Mouse (Mus musculus) embryonic facial prominence, embryonic 12.5 days (tissue): ENCODE data around the gene Fancd2. TPM values are rescaled to one million over a fixed set of nuclear protein-coding genes. Genes with fewer than 3 reads are reported as not detected.
A peak's percentile ranks its signal among the peaks of the same experiment; 100 is the strongest.

Experiments
- ATAC-seq: fragments of 200-750 bp; cut with Nextera tagmentation; 2 replicates; pipeline ENCODE4 v1.8.0; 2017; ENCODE audit not compliant: insufficient number of reproducible peaks, insufficient read depth, low FRiP score, low TSS enrichment
- H3K27ac ChIP-seq: fragments of 300-500 bp; sonication (generic); 2 replicates; pipeline ENCODE4 v1.5.1; 2016; ENCODE audit warnings: mild to moderate bottlenecking
- H3K27me3 ChIP-seq: fragments of 300-500 bp; sonication (generic); 2 replicates; pipeline ENCODE4 v1.6.1; 2016; ENCODE audit warnings: mild to moderate bottlenecking, moderate library complexity
- H3K36me3 ChIP-seq: fragments of 300-500 bp; sonication (generic); 2 replicates; pipeline ENCODE4 v1.6.1; 2016; ENCODE audit warnings: mild to moderate bottlenecking
- H3K4me1 ChIP-seq: fragments of 300-500 bp; sonication (generic); 2 replicates; pipeline ENCODE4 v1.6.1; 2016
- H3K4me2 ChIP-seq: fragments of 300-500 bp; sonication (generic); replicated peaks from 2 replicates; pipeline ENCODE4 v1.6.1; 2016; ENCODE audit warnings: mild to moderate bottlenecking, moderate library complexity
- H3K4me3 ChIP-seq: fragments of 300-500 bp; sonication (generic); 2 replicates; pipeline ENCODE4 v1.5.1; 2016; ENCODE audit warnings: mild to moderate bottlenecking
- H3K9ac ChIP-seq: fragments of 300-500 bp; sonication (generic); 2 replicates; pipeline ENCODE4 v1.6.1; 2016; ENCODE audit warnings: mild to moderate bottlenecking, moderate library complexity
- H3K9me3 ChIP-seq: fragments of 300-500 bp; sonication (generic); 2 replicates; pipeline ENCODE4 v1.6.1; 2016; ENCODE audit warnings: mild to moderate bottlenecking, moderate library complexity
- WGBS: fragments of 180-500 bp; shearing (Covaris S2); methylation state at CpG from one replicate; pipeline ENCODE4 v1.1.7; 2016; 5-methylcytosine and 5-hydroxymethylcytosine counted together
- polyA plus RNA-seq: library from polyadenylated mRNA; unstranded; fragments of >200 nt; fragmentation: Nextera tagmentation; extraction: Ambion mirVana; gene quantifications from 2 replicates; pipeline ENCODE4 v1.2.1, GENCODE M21; 2016

Fancd2 gene
- polyA plus RNA-seq, 1 experiment from 2014 or later, result 13.4 TPM

GRCm38 (mm10) chr6:113501388-113502084 lies 29.9 kb upstream of the Fancd2 start, which contains the start of gene Prrt3:
Gene Prrt3, minus strand, starts transcription at chr6:113501931.
- Histone ChIP-seq H3K4me3 (peak within 1 kb of the TSS; percentile 52), H3K27me3 (peaks cover 16% of the 10 kb centered on the region), H3K27ac (no peak within 1 kb of the TSS), H3K4me1 (no peaks in the 10 kb centered on the region; the same call in 1 of the 2 replicates), H3K36me3 (no peaks in the 10 kb centered on the region), H3K4me2 (peak within 1 kb of the TSS; percentile 58), H3K9ac (peak within 1 kb of the TSS; percentile 57), H3K9me3 (no peaks in the 10 kb centered on the region)
- peak; percentile 37 for ATAC-seq
- 1% methylated on average over 32 of the region's 32 CpGs for WGBS

GRCm38 (mm10) chr6:113502801-113503200 lies 28.7 kb upstream of the Fancd2 start:
- H3K9me3 ChIP-seq, result no peaks in the 10 kb centered on the region
- no peaks in the 10 kb centered on the region for H3K36me3 ChIP-seq
- no peak overlapping the region for H3K27ac ChIP-seq
- WGBS, result 79% methylated on average over 2 of the region's 2 CpGs
- ATAC-seq, result no peak
- H3K4me3 ChIP-seq, result no peak overlapping the region
- no peak overlapping the region for H3K9ac ChIP-seq
- H3K4me2 ChIP-seq, result no peak overlapping the region
- H3K4me1 ChIP-seq, result no peaks in the 10 kb centered on the region; the same call in 1 of the 2 replicates
- peaks cover 12% of the 10 kb centered on the region for H3K27me3 ChIP-seq

GRCm38 (mm10) chr6:113505689-113506088 lies 25.8 kb upstream of the Fancd2 start:
- Histone ChIP-seq H3K27me3 (peaks cover 8% of the 10 kb centered on the region), H3K4me3 (no peak overlapping the region), H3K9me3 (no peaks in the 10 kb centered on the region), H3K27ac (no peak overlapping the region), H3K4me1 (no peaks in the 10 kb centered on the region; the same call in 1 of the 2 replicates), H3K36me3 (no peaks in the 10 kb centered on the region), H3K9ac (no peak overlapping the region), H3K4me2 (no peak overlapping the region)
- ATAC-seq, result no peak
- 76% methylated on average over 1 of the region's 1 CpGs for WGBS

GRCm38 (mm10) chr6:113507130-113507529 lies 24.4 kb upstream of the Fancd2 start:
- H3K36me3 ChIP-seq, result no peaks in the 10 kb centered on the region
- H3K4me2 ChIP-seq, result no peak overlapping the region
- ATAC-seq, result no peak
- no peaks in the 10 kb centered on the region for H3K9me3 ChIP-seq
- no peaks in the 10 kb centered on the region for H3K4me1 ChIP-seq
- no peak overlapping the region for H3K9ac ChIP-seq
- H3K27ac ChIP-seq, result no peak overlapping the region
- no peak overlapping the region for H3K4me3 ChIP-seq
- no peaks in the 10 kb centered on the region; the same call in 1 of the 2 replicates for H3K27me3 ChIP-seq

GRCm38 (mm10) chr6:113508272-113508946 lies 23.1 kb upstream of the Fancd2 start:
- no peak for ATAC-seq
- 58% methylated on average over 7 of the region's 7 CpGs for WGBS

GRCm38 (mm10) chr6:113508947-113509280 lies 22.6 kb upstream of the Fancd2 start:
- 43% methylated on average over 5 of the region's 5 CpGs for WGBS
- no peaks in the 10 kb centered on the region for H3K9me3 ChIP-seq
- no peak overlapping the region for H3K4me3 ChIP-seq
- H3K4me2 ChIP-seq, result no peak overlapping the region
- H3K4me1 ChIP-seq, result no peaks in the 10 kb centered on the region
- no peak overlapping the region; the same call in 1 of the 2 replicates for H3K27ac ChIP-seq
- H3K36me3 ChIP-seq, result peaks cover 9% of the 10 kb centered on the region
- no peak overlapping the region for H3K9ac ChIP-seq
- ATAC-seq, result no peak
- no peaks in the 10 kb centered on the region for H3K27me3 ChIP-seq

More at GRCm38 (mm10) chr6:113508272-113508946, 23.1 kb upstream of the Fancd2 start:
- Histone ChIP-seq H3K4me3 (no peak overlapping the region), H3K27ac (no peak overlapping the region; the same call in 1 of the 2 replicates), H3K27me3 (no peaks in the 10 kb centered on the region), H3K9me3 (no peaks in the 10 kb centered on the region), H3K36me3 (peaks cover 4% of the 10 kb centered on the region; the same call in 1 of the 2 replicates), H3K4me1 (no peaks in the 10 kb centered on the region), H3K4me2 (no peak overlapping the region), H3K9ac (no peak overlapping the region)

- 95% methylated on average over 6 of the region's 6 CpGs for WGBS
- peaks cover 59% of the 10 kb centered on the region for H3K36me3 ChIP-seq
- ATAC-seq, result no peak
Measured at GRCm38 (mm10) chr6:113513944-113514343, 17.5 kb upstream of the Fancd2 start.

GRCm38 (mm10) chr6:113514600-113514999 lies 16.9 kb upstream of the Fancd2 start:
- Histone ChIP-seq H3K9me3 (no peaks in the 10 kb centered on the region), H3K9ac (no peak overlapping the region), H3K4me3 (no peak overlapping the region), H3K4me1 (no peaks in the 10 kb centered on the region), H3K4me2 (no peak overlapping the region), H3K27me3 (no peaks in the 10 kb centered on the region), H3K36me3 (peaks cover 66% of the 10 kb centered on the region), H3K27ac (no peak overlapping the region)
- WGBS, result 99% methylated on average over 3 of the region's 3 CpGs
- no peak for ATAC-seq

More at GRCm38 (mm10) chr6:113513944-113514343, 17.5 kb upstream of the Fancd2 start:
- H3K27me3 ChIP-seq, result no peaks in the 10 kb centered on the region
- no peak overlapping the region for H3K27ac ChIP-seq
- no peaks in the 10 kb centered on the region for H3K9me3 ChIP-seq
- no peaks in the 10 kb centered on the region for H3K4me1 ChIP-seq
- H3K4me2 ChIP-seq, result no peak overlapping the region
- H3K9ac ChIP-seq, result no peak overlapping the region
- no peak overlapping the region for H3K4me3 ChIP-seq

- Histone ChIP-seq H3K9me3 (no peaks in the 10 kb centered on the region), H3K27me3 (no peaks in the 10 kb centered on the region), H3K27ac (no peak overlapping the region), H3K4me3 (no peak overlapping the region), H3K9ac (no peak overlapping the region), H3K4me1 (no peaks in the 10 kb centered on the region), H3K4me2 (no peak overlapping the region), H3K36me3 (peaks cover 93% of the 10 kb centered on the region)
- 0 out of 2 replicates have a peak, but pooled peaks have one; percentile 22 for ATAC-seq
- 96% methylated on average over 8 of the region's 8 CpGs for WGBS
Measured at GRCm38 (mm10) chr6:113517434-113518080, 13.9 kb upstream of the Fancd2 start.

GRCm38 (mm10) chr6:113522310-113522709 lies 9.2 kb upstream of the Fancd2 start:
- no peaks in the 10 kb centered on the region for H3K27me3 ChIP-seq
- no peak for ATAC-seq
- no peak overlapping the region for H3K27ac ChIP-seq
- H3K9me3 ChIP-seq, result no peaks in the 10 kb centered on the region
- WGBS, result 67% methylated on average over 1 of the region's 1 CpGs
- H3K4me3 ChIP-seq, result no peak overlapping the region
- peaks cover 60% of the 10 kb centered on the region for H3K36me3 ChIP-seq
- H3K4me2 ChIP-seq, result no peak overlapping the region
- no peak overlapping the region for H3K9ac ChIP-seq
- no peaks in the 10 kb centered on the region for H3K4me1 ChIP-seq

- H3K36me3 ChIP-seq, result peaks cover 49% of the 10 kb centered on the region
- no peak for ATAC-seq
- no peak overlapping the region for H3K4me3 ChIP-seq
- H3K9ac ChIP-seq, result no peak overlapping the region
- no peak overlapping the region for H3K27ac ChIP-seq
- no peak overlapping the region for H3K4me2 ChIP-seq
- no peaks in the 10 kb centered on the region for H3K9me3 ChIP-seq
- WGBS, result 91% methylated on average over 8 of the region's 8 CpGs
- H3K27me3 ChIP-seq, result no peaks in the 10 kb centered on the region
- H3K4me1 ChIP-seq, result no peaks in the 10 kb centered on the region
Measured at GRCm38 (mm10) chr6:113523420-113523819, 8.1 kb upstream of the Fancd2 start.
